Mouse (Mus musculus) testis, adult 2 months (tissue): Measurements from ENCODE around the gene Vmn1r85. TPM values are rescaled to one million over a fixed set of nuclear protein-coding genes. Genes with fewer than 3 reads are reported as not detected.
"Not testable (repeated sequence)": the region's sequence is repeated elsewhere in the genome, so short reads cannot be mapped to it uniquely, and the experiment has no call there.

Experiments
- H3K27ac ChIP-seq: fragments of 200-500 bp; 2 replicates; pipeline ENCODE4 v1.5.1; 2012; ENCODE audit warnings: low read depth, low read length; ENCODE audit not compliant: control insufficient read depth, insufficient read depth
- H3K27me3 ChIP-seq: fragments of 200-500 bp; 2 replicates; pipeline ENCODE4 v1.6.1; 2012; ENCODE audit warnings: mild to moderate bottlenecking, low read length, moderate library complexity; ENCODE audit not compliant: control insufficient read depth, insufficient read depth
- H3K36me3 ChIP-seq: fragments of 200-500 bp; 2 replicates; pipeline ENCODE4 v1.6.1; 2012; ENCODE audit warnings: mild to moderate bottlenecking, low read length; ENCODE audit not compliant: control insufficient read depth, insufficient read depth
- H3K4me1 ChIP-seq: fragments of 200-500 bp; 2 replicates; pipeline ENCODE4 v1.6.1; 2012; ENCODE audit warnings: low read length; ENCODE audit not compliant: control insufficient read depth, insufficient read depth
- H3K4me3 ChIP-seq: fragments of 200-500 bp; 2 replicates; pipeline ENCODE4 v1.5.1; 2012; ENCODE audit warnings: low read depth, mild to moderate bottlenecking, low read length, moderate library complexity, mixed read lengths; ENCODE audit not compliant: control insufficient read depth
- CTCF ChIP-seq: fragments of 200-500 bp; IDR thresholded peaks from 2 replicates; pipeline ENCODE4 v1.5.1; 2012; ENCODE audit warnings: low read depth, mild to moderate bottlenecking, inconsistent platforms, low read length, moderate library complexity; ENCODE audit not compliant: control insufficient read depth, insufficient read depth, insufficient replicate concordance
- POLR2A ChIP-seq: fragments of 200-500 bp; IDR thresholded peaks from 2 replicates; pipeline ENCODE4 v1.6.1; 2012; ENCODE audit warnings: low read depth, mild to moderate bottlenecking, inconsistent platforms, low read length, moderate library complexity; ENCODE audit not compliant: control insufficient read depth
- polyA plus RNA-seq: library from polyadenylated mRNA; depleted of rRNA; stranded (reverse); fragments of >200 nt; gene quantifications from 2 replicates; pipeline ENCODE4 v1.2.3, GENCODE M21; 2012; rRNA removed

Gene Vmn1r85
- not detected in 2 replicates for polyA plus RNA-seq

DNA sequence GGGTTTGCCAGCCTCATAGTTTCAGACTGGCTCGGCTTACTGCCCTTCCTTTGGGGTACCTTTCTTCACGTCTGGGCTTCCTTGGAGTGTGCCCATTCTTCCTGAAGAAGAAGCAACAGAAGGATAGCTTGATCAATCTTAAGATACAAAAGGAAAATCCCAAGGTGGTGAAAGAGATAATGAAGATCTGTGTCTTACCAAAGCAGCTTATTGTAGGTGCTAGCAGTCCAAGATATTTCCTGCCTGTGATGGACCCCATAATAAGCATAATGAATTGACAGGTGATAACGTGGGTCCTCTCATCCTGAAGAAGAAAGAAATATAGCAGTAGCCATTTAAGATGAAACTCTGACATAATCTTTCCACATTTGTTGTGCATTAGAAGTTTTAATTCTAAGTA is at the start of gene Vmn1r85:
Gene Vmn1r85 (minus strand): TSS at position 101 of the 400 bp plus-strand sequence.
- Histone ChIP-seq H3K4me1 (no peaks in the 10 kb centered on the region), H3K27ac (no peak within 1 kb of the TSS), H3K4me3 (no peak within 1 kb of the TSS), H3K27me3 (no peaks in the 10 kb centered on the region), H3K36me3 (no peaks in the 10 kb centered on the region)
- TF ChIP-seq POLR2A (no peak), CTCF (no peak)

DNA sequence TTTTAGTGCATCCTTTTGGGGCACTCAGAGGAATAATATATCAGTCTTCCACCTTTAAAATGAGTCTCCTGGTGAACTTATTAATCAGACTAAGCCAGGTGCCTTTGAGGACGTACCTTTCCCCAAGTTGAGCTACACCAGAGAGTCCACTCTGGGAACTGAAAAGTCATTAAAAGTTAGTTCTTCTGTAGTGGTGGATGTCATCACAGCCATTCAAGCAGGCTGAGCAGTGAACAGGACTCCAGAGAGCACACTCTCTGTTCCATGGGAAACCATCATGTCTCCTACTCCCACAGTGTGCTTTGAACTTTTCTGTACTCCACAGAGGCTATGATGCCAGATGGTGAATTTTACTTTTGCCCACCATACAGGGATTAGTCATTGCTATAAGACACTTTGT is 45.1 kb upstream of the Vmn1r85 start, which contains the start of gene Vmn1r87:
Gene Vmn1r87 (minus strand): TSS at position 101 of the 400 bp plus-strand sequence.
- Histone ChIP-seq H3K27me3 (no peaks in the 10 kb centered on the region), H3K4me1 (no peaks in the 10 kb centered on the region), H3K27ac (no peak within 1 kb of the TSS), H3K4me3 (no peak within 1 kb of the TSS), H3K36me3 (no peaks in the 10 kb centered on the region)
- no peak for TF ChIP-seq CTCF

DNA sequence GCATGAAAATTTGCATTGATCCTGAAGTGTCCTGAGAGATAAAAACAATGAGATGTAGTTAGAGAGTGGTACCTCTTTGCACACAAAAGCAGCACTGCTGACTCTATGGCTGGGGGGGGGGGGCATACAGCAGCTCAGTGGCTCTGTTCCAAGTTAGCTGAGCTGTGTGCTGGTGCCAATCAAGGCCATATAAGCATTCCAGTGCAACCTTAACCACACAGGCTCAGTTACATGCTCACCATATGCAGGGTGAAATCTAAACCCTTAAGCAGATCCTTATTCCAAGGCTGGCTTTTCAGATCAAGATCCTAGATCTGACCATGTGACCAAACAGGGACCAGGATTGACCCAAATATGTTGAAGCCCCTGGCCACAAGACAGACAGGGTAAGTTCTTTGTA is 42.4 kb upstream of the Vmn1r85 start:
- Histone ChIP-seq H3K4me1 (no peaks in the 10 kb centered on the region), H3K4me3 (no peak overlapping the region), H3K36me3 (no peaks in the 10 kb centered on the region), H3K27ac (no peak overlapping the region), H3K27me3 (no peaks in the 10 kb centered on the region)
- TF ChIP-seq POLR2A (no peak), CTCF (no peak)

DNA sequence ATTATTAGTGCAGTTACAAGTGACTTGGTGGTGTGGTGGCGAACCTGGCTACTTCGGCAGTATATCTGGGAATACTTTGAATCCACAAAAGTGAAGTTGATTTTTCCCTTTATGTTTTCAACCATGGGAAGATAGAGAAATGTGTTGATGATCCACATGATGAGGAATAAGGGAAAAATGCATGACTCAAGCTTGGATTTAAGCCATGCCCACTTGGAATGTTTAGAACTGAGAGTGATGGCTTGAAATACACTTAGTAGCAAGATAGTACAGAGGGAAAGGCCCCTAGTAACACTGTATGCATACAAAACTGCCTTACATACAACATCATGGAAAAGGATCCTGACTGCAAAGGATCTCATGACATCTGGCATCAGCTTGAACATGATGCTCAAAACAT is 36.9 kb upstream of the Vmn1r85 start:
- H3K27me3 ChIP-seq, result no peaks in the 10 kb centered on the region
- H3K27ac ChIP-seq, result no peak overlapping the region
- no peak for TF ChIP-seq POLR2A
- TF ChIP-seq CTCF, result no peak
- H3K4me1 ChIP-seq, result no peaks in the 10 kb centered on the region
- no peak overlapping the region for H3K4me3 ChIP-seq
- H3K36me3 ChIP-seq, result no peaks in the 10 kb centered on the region

DNA sequence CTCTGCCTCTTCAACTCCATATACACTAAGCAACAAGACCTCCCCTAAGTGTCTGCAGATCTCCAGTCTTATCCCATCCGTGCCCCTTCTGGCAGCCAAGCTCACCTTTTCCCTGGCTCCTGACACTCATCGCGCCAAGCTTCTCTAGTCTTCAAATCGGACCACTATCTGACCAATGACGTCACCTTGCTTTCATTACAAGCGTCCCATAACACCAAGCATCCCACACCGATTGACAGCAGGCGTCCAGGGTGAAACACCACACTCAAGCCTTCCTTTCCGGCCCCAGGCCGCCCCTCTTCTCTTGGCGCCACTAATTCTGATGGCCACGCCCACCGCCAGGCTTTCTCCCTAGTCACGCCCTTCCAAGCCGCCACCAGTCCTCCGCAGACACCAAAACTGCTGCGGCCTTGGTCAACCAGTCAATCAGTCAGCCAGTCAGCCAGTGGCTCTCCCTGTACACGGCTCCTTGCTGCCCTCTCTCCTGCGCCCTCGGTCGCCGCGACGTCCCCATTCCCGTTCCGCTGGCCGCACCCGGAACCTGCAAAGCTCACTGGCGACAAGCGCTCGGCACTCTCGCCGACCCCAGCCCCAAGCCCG is 28.7 kb upstream of the Vmn1r85 start:
- H3K36me3 ChIP-seq, H3K27ac ChIP-seq, H3K27me3 ChIP-seq, H3K4me3 ChIP-seq, H3K4me1 ChIP-seq: not testable (repeated sequence)

DNA sequence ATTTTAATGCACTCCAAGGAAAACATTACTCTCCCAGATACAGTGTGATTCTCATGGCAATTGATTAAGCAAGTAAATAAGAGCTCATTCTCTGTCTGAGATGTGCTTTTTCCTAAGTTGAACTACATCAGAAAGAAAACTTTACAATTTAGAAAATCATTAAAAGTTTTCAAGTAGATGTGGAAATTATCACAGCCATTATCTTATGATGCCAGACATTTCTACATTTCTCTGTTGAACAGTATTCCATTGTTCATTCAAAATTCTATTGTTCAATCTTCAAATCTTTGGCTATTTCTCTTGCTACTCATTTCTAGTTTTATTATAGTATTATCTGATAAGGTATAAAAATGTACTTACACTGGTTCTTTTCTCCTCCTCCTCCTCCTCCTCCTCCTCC is 24.8 kb upstream of the Vmn1r85 start, which contains the start of gene Vmn1r86:
Gene Vmn1r86 (minus strand): TSS at position 101 of the 400 bp plus-strand sequence.
- H3K27me3 ChIP-seq, result no peaks in the 10 kb centered on the region
- no peak for TF ChIP-seq POLR2A
- no peak for TF ChIP-seq CTCF
- no peak within 1 kb of the TSS for H3K27ac ChIP-seq
- no peak within 1 kb of the TSS for H3K4me3 ChIP-seq
- H3K4me1 ChIP-seq, result no peaks in the 10 kb centered on the region
- no peaks in the 10 kb centered on the region for H3K36me3 ChIP-seq

DNA sequence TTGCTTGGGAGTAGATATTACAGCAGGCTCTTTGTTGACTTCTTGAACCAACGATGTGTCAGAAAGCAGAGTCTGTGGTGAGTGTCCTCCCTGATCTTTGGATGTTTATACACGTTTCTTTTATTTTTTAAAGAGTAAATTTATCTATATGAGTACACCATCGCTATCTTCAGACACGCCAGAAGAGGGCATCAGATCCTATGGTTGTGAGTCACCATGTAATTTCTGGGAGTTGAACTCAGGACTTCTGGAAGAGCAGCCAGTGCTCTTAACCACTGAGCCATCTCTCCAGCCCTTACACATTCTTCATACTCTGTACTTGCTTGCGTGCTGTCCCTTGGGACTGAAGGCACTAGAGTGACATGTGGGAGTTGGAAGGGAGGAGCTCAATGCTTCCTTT is 22.7 kb downstream of the Vmn1r85 start:
- Histone ChIP-seq H3K4me3 (no peak overlapping the region), H3K4me1 (no peaks in the 10 kb centered on the region), H3K27me3 (no peaks in the 10 kb centered on the region), H3K27ac (no peak overlapping the region), H3K36me3 (no peaks in the 10 kb centered on the region)
- TF ChIP-seq POLR2A (no peak), CTCF (no peak)

DNA sequence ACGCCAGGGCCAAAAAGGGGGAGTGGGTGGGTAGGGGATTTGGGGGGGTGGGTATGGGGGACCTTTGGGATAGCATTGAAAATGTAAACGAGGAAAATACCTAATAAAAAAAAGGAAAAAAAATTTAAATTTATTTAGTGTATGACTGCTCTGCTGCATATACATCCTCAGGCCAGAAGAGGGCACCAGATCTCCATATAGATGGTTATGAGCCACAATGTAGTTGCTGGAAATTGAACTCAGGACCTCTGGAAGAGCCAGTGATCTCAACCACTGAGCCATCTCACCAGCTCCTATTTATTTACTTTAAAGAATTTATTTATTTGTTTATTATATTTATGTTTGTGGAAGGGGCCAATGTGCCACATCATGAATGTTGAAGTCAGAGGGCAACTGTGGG is 31.6 kb downstream of the Vmn1r85 start:
- not testable (repeated sequence) for H3K4me1 ChIP-seq, H3K4me3 ChIP-seq, H3K27ac ChIP-seq, H3K36me3 ChIP-seq, H3K27me3 ChIP-seq
